Mouse (Mus musculus) CD8-positive naive resting alpha-beta T cell, adult 57 days (primary cell): Measurements from ENCODE around the gene Dnah7b. TPM values are rescaled to one million over a fixed set of nuclear protein-coding genes. Genes with fewer than 3 reads are reported as not detected.

Experiments
- total RNA-seq: library from RNA; stranded (reverse); gene quantifications from one replicate; pipeline ENCODE4 v1.2.4, GENCODE M21; 2023

Dnah7b gene
- not detected for total RNA-seq

GRCm38 (mm10) chr1:46066015-46066414 lies at the start of gene Dnah7b:
Gene Dnah7b, plus strand, starts transcription at chr1:46066315.

Other genes starting within 250 kb of the Dnah7b start
- gene Gm5269, start 176.0 kb upstream of the Dnah7b start, total RNA-seq = not detected
- gene Slc40a1, start 139.8 kb upstream of the Dnah7b start, total RNA-seq = 4.0 TPM